Mouse (Mus musculus) gonadal fat pad, adult 2 months (tissue): ENCODE measurements around the gene Runx1. TPM values are rescaled to one million over a fixed set of nuclear protein-coding genes. Genes with fewer than 3 reads are reported as not detected.

ENCODE experiments used
- DNase-seq: peaks from one replicate; pipeline ENCODE4 v3.0.0-alpha.2; 2012; ENCODE audit warnings: low read depth
- polyA plus RNA-seq: library from polyadenylated mRNA; depleted of rRNA; stranded (reverse); fragments of >200 nt; gene quantifications from 2 replicates; pipeline ENCODE4 v1.2.3, GENCODE M21; 2012

Runx1 gene
- polyA plus RNA-seq, 1 experiment = 9.4 TPM

DNA sequence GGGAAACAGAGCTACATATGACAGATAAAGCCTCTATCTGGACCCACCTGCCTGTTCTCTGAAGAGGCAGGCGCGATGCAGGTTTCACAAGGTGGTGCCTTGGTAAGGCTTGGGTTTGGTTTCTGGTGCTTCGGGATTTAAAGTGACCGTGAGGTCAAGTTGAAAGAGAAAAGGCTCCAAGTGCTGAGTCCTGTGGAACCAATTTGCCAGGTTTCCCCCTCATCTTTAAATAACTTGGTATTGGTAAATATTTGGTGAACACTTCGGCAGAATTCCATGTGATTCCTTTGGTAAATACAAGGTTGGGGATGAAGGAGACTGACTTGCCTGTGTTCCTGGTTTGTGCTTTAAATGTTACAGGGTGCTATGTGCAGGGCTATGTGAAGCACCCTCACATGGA, 169.2 kb downstream of the Runx1 start:
- no peak for DNase-seq

DNA sequence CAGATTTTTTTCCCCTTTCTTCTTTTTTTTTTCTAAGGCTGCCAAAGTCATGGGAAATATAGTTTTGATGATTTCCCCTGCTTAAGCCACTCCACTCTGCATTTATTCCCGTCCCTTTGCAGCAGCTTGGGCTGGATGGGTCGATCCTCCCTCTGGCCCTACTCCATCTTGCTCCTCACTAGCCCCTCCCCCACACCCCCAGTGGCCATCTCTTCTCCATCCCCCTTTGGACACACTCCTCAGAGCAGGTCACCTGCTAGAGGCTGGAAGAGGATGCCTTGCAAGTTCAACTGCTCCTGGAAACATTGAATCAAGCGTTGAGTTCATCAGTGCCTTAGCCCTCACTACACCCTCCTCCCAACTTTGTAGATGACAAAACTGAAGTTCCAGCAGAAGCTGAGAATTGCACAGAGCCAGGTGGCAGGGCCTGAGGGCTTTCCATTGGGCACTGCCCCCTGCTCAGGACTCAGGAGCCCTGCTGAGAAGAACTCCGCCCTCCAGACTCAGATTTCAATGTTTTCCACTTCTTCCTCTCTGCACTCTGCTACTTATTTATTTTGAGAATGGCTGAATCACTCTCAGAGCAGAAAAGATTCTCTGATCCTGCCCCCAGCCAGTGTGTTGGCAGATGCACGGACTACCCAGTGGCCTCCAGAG, 171.5 kb downstream of the Runx1 start:
- DNase-seq = no peak

DNA sequence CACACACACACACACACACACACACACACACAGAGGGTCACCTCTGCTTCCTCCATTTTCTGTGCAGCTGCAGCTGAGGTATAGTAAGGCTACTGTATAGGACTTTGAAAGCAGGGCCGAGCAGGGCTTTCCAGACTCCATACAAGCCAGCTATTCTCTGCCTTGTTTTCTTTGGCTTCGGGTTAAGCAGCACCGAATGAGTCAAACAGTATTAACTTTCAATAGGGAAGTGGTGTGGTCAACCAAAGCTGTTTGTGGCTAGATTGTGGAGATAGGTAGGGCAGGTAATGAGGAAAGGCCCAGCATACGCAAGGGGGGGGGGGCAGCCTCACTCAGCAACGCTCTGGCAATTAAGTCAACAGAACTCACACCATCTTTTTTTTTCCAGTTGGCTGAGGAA, 172.1 kb downstream of the Runx1 start:
- peak; percentile 68 for DNase-seq

DNA sequence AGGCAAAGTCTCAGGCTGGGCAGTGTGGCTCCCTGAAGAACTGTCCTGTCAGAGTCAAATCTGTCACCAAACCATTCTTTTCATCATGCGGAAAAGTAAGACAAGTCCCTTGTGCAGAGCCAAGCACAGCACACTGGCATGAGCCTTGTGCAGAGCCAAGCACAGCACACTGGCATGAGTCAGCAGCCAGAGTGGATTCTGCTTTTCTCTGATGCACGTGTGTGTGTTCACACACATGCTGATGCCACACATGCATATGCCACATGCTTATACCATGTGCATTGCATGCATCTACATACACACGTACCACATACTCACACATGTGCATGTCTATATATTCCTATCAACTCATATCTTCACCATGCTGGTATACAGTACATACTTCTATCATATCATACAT, 174.7 kb downstream of the Runx1 start:
- no peak for DNase-seq

DNA sequence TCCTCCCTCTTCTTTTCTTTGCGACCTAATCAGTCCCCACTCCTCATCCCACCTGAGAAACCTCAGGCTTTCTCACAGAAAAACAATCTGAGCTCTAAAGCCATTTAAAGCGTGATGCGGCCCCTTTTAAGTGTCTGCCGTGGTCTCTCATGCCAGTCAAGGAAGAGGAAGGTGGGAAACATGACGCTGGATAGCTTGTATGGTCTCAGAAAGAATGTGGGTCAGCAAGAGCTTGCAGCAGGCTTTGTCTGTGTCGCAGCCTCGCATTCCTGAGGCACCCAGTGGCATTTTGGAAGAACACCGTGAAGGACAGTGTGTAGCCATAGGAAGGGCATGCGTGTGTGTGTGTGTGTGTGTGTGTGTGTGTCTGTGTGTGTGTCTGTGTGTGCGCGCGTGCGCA, 179.8 kb downstream of the Runx1 start:
- no peak for DNase-seq

DNA sequence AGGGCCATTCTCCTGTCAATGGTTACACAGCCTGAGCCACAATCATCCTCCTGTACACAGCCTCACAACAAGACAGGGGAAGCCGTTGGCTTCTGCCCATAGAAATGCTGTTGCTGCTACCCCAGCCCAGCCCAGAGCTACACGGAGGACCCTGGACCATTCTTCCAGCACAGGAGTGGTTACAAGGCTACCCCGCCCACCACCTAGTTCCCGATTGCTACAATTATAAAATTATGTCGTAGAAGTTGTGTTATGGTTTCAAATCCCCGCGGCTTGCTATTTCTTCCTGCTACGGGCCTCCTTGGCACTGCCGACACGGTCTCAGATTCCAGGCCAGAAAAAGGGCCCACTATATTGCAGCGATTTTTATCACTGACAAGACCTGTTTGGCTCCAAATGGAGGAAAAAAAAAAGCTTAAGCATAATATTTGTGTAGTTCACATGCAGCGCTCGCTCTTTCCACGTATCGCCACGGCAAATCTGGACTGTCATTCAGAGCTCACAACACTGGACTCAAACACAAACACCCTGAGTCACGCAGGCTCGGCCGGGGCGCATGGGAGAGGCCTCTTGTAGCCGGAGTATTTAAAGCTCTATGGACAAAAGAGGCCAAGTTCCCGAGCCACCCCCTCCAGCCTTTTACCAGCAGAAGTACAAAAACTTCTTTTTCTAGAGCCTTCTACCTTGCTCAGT, 180.4 kb downstream of the Runx1 start:
- no peak for DNase-seq

DNA sequence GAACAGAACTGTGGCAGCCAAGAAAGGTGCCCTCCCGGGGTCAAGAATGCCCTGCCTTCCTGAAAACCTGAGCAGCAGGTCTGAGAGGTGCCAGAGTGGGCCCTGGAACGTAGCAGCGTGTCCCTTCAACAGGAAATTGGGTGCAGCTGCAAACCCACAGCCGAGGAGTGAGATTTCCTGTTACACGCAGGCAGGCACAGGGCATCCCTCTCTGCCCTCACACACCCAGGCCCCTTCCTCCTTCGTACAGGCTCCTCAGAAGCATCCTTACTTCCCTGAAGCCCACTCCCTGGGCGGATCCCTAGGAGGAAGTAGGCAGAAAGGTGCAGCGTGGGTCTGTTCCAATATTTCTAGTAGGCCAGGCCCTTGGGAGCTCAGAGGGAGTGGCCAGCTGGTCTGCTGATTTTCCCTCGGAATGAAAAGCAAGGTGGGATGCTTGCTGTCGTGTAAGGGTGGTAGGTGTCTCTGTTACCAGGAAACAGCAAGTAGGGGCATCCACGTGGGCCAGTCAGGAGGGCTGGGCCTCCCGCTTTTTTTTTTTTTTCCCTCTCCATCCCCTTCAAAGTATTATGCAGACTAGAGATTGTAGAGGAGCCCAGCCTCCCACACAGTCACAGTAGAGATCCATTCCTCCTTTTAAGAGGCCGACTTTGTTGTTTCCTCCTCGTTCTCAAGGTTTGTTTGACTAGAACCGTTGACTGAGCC, 181.1 kb downstream of the Runx1 start:
- DNase-seq = no peak

DNA sequence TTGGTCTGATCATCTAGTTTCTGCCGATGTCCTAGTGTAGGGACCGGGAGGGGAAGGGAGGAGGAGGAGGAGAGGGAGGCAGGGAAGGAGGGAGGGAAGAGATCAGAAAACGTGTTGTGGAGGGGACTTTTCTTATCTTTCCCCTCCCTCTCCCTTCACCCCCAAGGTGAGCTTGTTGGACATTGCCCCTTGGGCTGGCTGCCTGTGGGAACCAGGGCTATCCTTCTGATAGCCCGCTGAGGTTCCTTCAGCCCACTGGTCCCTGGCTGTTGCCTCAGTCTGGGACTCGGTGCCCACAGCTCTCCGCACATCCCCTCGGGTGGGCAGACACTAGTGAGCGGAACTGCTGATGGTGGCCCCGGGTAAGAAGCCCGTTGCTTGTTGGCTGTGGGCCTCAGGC, 181.6 kb downstream of the Runx1 start:
- DNase-seq = no peak

DNA sequence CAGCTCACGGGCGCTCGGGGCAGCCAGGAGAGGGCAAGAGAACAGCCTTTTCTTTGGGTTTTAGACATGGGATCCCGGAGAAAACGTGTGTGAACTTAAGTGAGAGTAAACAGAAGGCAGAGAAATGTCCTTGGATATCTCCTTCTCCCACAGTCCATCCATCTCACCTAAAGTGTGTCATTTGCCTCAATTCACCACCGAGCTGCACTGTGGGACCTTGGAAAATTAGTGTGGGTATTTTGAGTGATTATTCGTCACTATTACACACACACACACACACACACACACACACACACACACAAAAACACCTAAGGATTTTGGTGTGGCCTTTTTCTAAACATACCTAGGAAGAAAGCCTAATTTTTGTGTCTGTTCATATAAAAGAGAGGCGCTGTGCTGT, 183.7 kb downstream of the Runx1 start:
- DNase-seq = no peak

DNA sequence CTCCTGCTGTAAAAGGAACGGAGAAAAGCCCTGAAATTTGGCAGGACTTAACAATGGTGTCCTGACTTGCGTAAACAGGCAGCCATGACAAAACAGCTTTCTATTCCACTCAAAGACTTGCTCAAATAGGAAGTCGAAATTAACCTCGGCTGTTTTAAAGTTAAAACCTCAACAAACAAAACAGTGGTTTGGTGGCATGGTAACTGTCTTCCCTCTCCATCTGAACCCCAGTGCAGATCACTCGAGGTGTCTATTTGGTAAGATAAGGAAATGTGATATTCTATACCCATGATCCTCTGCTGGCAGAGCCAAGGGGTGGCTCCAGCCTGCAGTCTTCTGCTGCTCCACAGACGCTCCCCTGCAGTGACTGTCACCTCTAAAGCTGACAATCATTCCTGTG, 184.9 kb downstream of the Runx1 start:
- DNase-seq = no peak

DNA sequence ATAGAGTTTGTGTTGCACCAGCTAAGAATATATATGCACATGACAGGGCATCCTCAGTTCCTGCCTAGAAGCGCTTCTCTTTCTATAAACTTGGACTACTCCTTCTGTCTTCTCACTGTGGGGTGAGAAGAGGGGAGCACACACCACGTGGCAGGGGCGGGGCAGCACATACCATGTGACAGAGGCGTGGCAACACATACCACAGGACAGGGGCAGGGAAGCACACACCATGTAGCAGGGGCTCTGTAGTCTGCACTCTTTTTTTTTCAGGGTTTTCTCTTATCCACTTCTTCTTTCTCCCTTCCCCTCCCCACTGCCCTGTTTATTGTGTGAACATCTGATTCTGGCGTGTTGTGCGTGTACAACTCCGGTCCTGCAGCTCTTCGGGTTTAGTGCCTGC, 186.9 kb downstream of the Runx1 start:
- DNase-seq = no peak

DNA sequence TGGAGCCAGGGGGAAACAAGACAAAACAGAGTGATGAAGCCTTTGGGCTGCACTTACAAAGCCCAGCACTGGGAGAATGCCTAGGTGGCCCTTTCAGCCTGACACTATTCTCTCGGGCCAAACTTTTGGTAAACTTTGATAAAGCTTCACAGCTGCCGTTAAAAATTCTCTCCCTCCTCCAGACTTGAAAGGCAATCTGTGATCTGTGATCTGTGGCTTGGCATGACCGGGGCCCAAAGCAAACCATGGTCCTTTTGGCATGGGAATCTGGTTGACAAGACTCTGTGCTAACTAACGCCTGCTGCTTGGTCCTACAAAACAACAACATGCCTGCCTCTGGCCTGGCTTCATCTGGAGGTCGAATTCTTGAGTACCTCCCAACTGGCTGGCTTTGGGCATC, 188.9 kb downstream of the Runx1 start:
- DNase-seq = no peak

DNA sequence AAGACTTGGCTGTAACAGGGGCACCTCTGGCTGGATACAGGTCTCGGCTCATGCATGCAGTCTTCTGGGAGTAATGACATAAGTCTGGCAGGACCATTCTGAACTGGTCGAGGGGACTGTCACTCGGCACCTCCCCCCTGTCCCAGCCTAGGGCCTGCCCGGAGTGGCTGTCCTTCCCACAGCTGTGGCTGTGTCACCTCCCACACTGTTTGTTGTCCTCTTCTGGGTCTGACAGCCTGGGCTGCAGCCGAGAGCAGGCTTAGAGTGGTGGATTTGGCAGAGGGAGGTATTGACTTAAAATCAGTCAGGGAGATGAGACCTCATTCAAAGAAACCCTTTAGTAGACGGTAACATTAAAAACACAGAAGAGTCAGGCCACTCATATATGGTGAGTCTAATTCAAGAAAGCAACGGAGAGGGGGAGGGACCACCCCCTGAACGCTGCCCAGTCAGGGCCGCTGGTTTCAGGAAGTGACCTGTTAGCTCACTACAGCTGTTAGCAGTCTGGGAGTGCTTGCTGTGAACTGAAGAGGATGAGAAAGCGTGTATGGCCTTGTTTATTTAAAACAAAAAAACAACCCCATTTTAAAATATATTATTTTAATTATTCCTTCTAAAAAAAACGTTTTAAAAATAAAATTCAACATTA, 193.7 kb downstream of the Runx1 start:
- DNase-seq = no peak

DNA sequence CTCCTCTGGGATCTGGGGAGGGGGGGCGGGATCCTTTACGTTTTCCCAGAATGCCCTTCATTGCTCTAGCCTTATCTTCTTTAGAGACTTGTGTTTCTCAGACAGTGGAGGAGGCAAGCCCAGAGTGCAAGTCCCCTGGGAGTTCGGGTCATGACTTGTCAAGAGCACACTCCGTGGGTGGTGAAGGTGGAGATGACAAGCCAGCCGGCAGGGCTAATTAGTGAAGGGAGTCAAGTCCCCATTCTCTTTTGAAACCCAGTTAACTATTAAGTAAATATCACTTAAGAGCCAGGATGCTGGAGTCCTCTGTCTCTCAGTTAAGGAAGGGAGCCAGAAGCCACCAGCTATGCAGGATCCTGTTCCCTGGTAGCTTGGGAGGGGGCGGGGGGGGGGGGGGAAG, 194.3 kb downstream of the Runx1 start:
- DNase-seq = peak; percentile 88

DNA sequence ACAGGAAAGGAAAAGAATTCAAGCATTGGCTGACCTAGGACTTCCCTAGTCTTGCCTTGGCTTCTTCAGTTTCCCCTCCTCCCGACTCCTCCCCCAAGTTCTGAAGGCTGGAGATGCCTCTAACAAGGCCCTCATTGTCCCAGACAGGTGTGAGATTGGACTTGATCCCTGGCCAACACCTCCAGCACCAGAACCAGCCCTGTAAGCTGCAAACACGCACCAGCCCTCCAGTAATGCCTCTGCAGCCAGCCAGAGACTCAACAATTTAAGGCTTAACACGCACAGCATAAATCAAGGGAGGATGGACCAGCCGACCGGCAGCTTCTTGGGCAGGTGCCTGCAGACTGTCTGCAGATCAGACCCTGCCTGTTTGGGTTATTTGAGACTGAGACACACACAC, 195.0 kb downstream of the Runx1 start:
- peak; percentile 87 for DNase-seq

DNA sequence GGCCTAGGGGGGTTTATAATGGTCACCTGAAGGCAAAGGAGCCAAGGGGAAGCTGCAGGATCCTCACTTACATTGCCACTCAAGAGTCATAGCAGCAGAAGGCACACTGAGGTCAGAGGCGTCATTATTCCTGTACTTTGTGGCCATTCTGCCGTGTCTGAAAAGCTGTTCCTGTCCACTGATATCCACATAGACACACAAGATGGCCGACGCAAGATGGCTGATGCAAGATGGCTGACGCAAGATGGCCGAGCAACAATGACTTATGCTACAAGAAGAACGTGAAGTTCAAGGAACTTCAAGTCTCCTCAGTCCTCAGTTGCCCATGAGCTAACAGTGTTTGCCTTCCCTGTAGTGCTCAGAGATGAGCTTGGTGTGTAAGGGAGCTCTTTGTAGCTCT, 196.1 kb downstream of the Runx1 start:
- no peak for DNase-seq

DNA sequence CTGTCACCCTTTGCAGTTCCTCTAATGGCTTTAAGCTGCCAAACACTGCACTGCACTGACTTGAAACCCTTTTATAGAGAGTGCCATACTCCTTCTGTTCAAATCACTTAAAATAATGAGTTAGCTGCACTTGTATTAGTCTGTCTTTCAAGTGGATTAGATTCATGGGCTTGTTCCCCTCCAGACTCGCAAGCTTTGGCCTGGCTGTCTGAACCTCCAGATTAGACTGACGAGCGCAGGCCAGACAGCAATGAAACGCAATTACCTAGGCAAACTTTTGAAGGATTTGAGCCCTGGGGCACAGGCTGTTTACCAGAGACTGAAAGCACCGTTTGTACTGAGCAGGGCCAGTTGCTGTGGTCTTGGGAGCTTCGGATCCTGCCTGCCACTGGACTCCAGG, 198.7 kb downstream of the Runx1 start:
- no peak for DNase-seq

DNA sequence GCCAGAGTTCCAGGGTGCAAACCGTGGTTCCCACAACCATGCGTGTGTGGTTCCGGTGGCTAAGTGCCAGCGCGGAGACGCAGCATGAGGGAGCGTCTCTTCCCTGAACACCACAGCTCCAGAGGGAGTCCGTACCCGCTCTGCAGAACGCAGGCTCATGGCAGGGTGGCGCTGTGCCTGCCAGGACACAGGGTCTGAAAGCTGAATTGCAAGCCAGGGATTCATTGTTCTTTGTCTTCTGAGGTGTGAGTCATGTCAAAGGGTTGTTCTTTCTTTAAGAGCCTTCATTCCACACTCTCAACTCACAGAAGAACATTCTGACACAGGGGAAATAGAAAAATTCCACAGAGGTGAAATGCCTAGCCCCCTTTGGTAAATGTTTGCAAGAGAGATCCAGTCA, 202.0 kb downstream of the Runx1 start:
- no peak for DNase-seq

DNA sequence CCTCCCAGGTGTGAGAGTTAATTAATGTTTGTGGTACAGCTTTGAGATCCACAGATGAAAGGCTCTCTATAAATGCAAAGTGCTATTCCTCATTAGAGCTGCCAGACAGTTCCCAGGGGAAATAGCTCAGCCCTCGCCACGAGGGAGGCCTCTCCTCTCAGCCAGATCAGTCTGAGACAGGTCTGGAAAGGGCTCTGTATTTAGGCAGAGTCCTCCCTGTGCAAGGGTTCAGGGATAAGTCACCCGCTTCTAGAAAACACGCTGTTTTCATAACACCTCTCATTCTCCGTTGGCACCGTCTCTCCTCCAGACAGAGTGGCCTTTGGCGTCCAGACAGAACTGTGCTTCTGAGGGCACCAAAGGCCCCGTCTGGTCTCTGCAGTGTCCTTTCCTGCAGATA, 204.1 kb downstream of the Runx1 start:
- no peak for DNase-seq

DNA sequence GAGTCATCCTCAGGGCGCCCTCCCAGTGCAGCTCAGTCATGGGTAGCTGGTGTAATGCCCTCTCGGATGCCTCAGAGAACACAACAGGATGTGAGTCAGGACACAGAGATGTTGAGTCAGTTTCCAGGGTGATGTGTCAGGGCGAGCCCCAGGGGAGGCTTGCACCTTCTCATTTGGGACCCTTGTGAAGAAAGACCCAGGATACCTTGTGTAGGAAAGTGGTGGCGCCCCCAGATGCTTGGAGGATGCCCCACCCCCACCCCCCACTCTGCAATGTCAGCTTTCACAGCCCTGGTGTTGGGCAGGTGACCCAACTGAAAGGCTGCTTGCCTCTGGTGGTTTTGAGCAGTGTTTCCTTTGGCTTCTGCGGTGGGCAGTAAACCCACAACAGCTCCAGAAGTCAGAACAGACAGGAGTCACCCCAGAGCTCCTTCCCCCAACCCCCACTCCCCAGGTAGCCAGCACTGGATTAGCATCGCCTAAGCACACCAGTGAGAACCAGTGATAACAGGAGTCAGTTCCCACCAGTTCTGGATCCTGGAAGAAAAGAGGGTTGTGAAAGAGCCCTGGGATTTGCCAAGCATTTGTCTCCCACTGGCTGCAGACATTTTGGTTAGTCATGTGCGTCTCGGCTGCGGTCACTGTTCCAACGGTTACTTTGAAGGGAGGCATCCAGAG, 205.0 kb downstream of the Runx1 start:
- DNase-seq = no peak

DNA sequence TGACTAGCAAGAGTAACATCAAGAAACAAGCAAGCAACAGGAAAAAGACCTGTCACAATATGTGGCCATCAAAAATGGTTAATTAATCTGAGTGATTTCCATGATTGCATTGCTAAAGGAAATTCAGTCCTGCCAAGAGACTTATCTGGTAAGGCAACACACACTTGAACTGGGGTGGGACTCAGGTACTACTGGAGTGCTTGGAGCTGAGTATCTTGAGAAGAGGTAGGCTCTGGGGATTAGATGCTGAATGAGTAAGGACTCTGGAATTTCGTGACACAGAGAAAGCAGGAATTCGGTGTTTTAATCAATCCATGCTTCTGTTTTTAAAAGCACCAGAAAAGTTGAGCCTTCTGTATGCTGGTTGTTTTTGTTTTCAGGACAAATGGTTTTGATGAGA, 209.1 kb downstream of the Runx1 start:
- no peak for DNase-seq

DNA sequence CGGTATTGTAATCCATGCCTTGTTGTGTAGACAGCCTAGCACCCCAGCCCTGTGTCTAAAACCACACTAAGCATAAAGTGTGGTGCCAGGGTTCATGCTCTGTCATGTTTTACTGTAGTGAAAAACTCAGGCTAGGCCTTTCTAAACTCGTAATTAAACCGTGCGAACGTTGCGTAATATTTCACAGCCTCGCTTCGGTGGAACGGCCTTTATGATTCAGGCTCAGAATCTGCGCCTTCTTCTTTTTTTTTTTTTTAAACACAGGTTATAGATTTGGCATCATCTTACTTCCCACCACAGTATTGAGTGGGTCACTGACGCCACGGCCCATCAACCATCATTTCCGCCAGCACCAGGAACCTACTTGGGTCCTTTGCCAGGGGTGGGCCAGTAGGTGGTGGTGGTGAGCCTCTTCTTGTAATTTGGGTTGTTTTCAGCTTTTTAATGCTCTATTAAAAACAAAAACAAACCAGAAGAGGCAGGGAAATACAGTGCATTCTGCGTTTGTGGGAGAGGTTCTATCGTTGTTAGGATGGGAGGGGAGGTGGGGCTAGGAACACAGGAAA, 210.6 kb downstream of the Runx1 start:
- DNase-seq = no peak
